Mouse (Mus musculus) heart, adult 8-10 months (tissue): ENCODE results near the gene 2310033P09Rik. TPM values are rescaled to one million over a fixed set of nuclear protein-coding genes. Genes with fewer than 3 reads are reported as not detected.

Experiments
- DNase-seq: peaks from one replicate; pipeline ENCODE4 v3.0.0; 2022; ENCODE audit warnings: low spot score
- total RNA-seq, 4 experiments: library from RNA; stranded (reverse); gene quantifications; 2 replicates each; pipeline ENCODE4 v1.2.4; 2022

2310033P09Rik gene
- 10 to 100 TPM in 3 of 4 experiments, 1 to 10 TPM in 1; 9.8 to 12.9 (median 10.6) TPM for total RNA-seq

- peak; percentile 91 for DNase-seq
These were observed at the start of gene 2310033P09Rik for GRCm38 (mm10) chr11:59208153-59208831. Gene 2310033P09Rik, plus strand, starts transcription at chr11:59208321.

- DNase-seq: no peak
These were observed 49.0 kb upstream of the 2310033P09Rik start for GRCm38 (mm10) chr11:59159099-59159498.

- DNase-seq: no peak
These were observed 48.6 kb upstream of the 2310033P09Rik start for GRCm38 (mm10) chr11:59159558-59159957.

GRCm38 (mm10) chr11:59161398-59161797 lies 46.7 kb upstream of the 2310033P09Rik start:
- no peak for DNase-seq

GRCm38 (mm10) chr11:59162443-59163254 lies 45.5 kb upstream of the 2310033P09Rik start:
- DNase-seq: no peak

- peak; percentile 99 for DNase-seq
These were observed 44.6 kb upstream of the 2310033P09Rik start, which contains the start of gene Iba57 for GRCm38 (mm10) chr11:59163255-59164236. Gene Iba57, minus strand, starts transcription at chr11:59163739.

GRCm38 (mm10) chr11:59164384-59164783 lies 43.7 kb upstream of the 2310033P09Rik start:
- no peak for DNase-seq

GRCm38 (mm10) chr11:59165616-59166241 lies 42.4 kb upstream of the 2310033P09Rik start:
- no peak for DNase-seq

- DNase-seq: no peak
These were observed 38.3 kb upstream of the 2310033P09Rik start for GRCm38 (mm10) chr11:59169807-59170206.

GRCm38 (mm10) chr11:59170549-59170948 lies 37.6 kb upstream of the 2310033P09Rik start:
- no peak for DNase-seq

- no peak for DNase-seq
These were observed 33.8 kb upstream of the 2310033P09Rik start for GRCm38 (mm10) chr11:59174189-59174838.

- DNase-seq: no peak
These were observed 31.6 kb upstream of the 2310033P09Rik start for GRCm38 (mm10) chr11:59176475-59176874.

GRCm38 (mm10) chr11:59176921-59177320 lies 31.2 kb upstream of the 2310033P09Rik start:
- no peak for DNase-seq

GRCm38 (mm10) chr11:59182864-59183331 lies 25.2 kb upstream of the 2310033P09Rik start, which contains the start of gene Gjc2:
Gene Gjc2, minus strand, starts transcription at chr11:59183213.
- peak; percentile 68 for DNase-seq

GRCm38 (mm10) chr11:59183821-59184220 lies 24.3 kb upstream of the 2310033P09Rik start:
- peak; percentile 74 for DNase-seq

- DNase-seq: no peak
These were observed 22.6 kb upstream of the 2310033P09Rik start for GRCm38 (mm10) chr11:59185490-59185889.

GRCm38 (mm10) chr11:59187706-59188105 lies 20.4 kb upstream of the 2310033P09Rik start:
- DNase-seq: no peak

- DNase-seq: peak; percentile 87
These were observed 16.7 kb upstream of the 2310033P09Rik start for GRCm38 (mm10) chr11:59191231-59192058.

GRCm38 (mm10) chr11:59192059-59192386 lies 16.1 kb upstream of the 2310033P09Rik start, which contains the start of gene Guk1:
Gene Guk1, minus strand, starts transcription at chr11:59192212.
- no peak for DNase-seq
